Mouse (Mus musculus) ovary, postnatal 36 days (tissue): ENCODE results near the gene Actr1b.

Experiments used
- DNase-seq: peaks from one replicate; pipeline ENCODE4 v3.0.0; 2022; ENCODE audit warnings: low spot score, mixed read lengths

Actr1b gene

GRCm38 (mm10) chr1:36655039-36655438, 59.2 kb downstream of the Actr1b start:
- DNase-seq, result no peak
